Mouse (Mus musculus) monocyte, adult 5-6 weeks (primary cell): ENCODE results near the gene Zfp955a. TPM values are rescaled to one million over a fixed set of nuclear protein-coding genes. Genes with fewer than 3 reads are reported as not detected.
"Not testable (repeated sequence)": the region's sequence is repeated elsewhere in the genome, so short reads cannot be mapped to it uniquely, and the experiment has no call there.

ENCODE experiments used
- ATAC-seq: fragments of 153-309, 156-312 bp; replicated peaks from 2 replicates; pipeline ENCODE4 v1.8.0; 2017; ENCODE audit warnings: mild to moderate bottlenecking; ENCODE audit not compliant: low TSS enrichment, insufficient number of reproducible peaks, severe bottlenecking, poor library complexity, low FRiP score
- total RNA-seq: library from RNA; stranded (forward); fragments of 200-1000, 200-491, 200-594 nt; gene quantifications from 3 replicates; pipeline ENCODE4 v1.2.3, GENCODE M21; 2017

The Zfp955a gene
- 11.0 to 16.6 TPM (median 14.2 TPM) in 3 replicates for total RNA-seq

DNA sequence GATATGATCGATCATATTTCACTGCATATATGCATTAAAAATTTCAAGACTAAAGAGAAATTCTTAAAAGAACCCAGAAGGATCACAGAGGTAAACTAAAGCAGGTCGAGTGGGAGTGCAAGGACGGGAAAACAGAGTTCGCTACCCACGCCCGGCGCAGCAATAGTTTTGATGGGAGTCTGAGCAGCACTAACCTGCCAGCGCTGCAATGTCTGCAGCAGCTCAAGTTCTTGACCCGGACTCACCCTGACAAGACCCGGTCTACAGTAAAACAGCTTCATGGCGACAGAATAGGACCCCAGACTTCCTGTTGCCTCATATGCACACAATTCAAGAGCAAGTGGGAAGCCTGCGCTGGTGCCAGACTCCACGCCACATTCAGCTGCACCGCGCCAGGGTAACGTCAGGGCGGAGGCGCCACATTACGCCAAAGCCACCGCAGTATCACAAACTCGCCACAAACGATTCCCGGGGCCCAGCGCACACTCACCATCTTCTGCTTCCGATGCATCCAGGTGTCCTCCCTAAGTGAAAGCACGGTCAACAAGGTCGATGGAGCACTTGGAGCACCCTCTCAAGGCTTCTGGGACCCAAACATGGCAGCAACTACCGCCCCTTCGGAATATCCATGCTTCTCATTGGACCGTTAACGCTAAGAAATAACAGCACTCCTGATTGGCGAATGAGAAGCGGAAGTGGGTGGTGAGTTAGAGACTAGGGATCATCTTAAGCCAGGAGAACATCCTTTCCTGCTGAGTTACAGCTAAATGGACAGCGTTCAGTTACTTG, at the start of gene Zfp955a:
Gene Zfp955a (minus strand): TSS at position 616 of the 789 bp plus-strand sequence.
- ATAC-seq = peak; percentile 100

DNA sequence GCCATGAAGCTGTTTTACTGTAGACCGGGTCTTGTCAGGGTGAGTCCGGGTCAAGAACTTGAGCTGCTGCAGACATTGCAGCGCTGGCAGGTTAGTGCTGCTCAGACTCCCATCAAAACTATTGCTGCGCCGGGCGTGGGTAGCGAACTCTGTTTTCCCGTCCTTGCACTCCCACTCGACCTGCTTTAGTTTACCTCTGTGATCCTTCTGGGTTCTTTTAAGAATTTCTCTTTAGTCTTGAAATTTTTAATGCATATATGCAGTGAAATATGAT, 34.9 kb upstream of the Zfp955a start:
- ATAC-seq = not testable (repeated sequence)

GRCm38 (mm10) chr17:33289039-33289875, 34.3 kb upstream of the Zfp955a start, which contains the start of gene Zfp955b:
Gene Zfp955b (plus strand): TSS chr17:33289544.
- ATAC-seq = peak; percentile 100

GRCm38 (mm10) chr17:33268907-33269306, 14.0 kb upstream of the Zfp955a start:
- ATAC-seq = no peak

- ATAC-seq = no peak
Observed at GRCm38 (mm10) chr17:33264376-33264775, 9.4 kb upstream of the Zfp955a start, which contains the start of gene Olfr63. Gene Olfr63 (plus strand): TSS chr17:33264676.

GRCm38 (mm10) chr17:33255319-33255657, 343 bp upstream of the Zfp955a start:
- not testable (repeated sequence) for ATAC-seq

GRCm38 (mm10) chr17:33236646-33237045, 18.3 kb downstream of the Zfp955a start:
- ATAC-seq = not testable (repeated sequence)

DNA sequence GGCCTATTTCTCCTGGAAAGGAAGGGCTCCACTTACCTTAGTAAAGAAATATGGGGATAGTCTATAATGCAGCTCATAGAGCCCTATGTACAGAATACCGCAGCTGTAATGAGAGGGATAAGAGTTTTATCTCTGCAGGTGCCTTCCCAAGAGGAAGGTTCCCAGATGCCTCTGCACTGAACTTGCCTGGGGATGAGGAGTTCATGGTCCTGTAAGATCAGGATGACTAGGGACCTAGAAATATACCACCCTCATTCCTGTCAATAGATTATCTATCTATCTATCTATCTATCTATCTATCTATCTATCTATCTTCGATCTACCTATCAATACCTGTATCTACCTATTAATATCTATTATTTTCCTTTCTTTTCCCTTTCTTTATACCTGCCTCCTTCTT, 33.4 kb downstream of the Zfp955a start, which contains the start of gene Olfr1564:
Gene Olfr1564 (minus strand): TSS at position 101 of the 400 bp plus-strand sequence.
- no peak for ATAC-seq

DNA sequence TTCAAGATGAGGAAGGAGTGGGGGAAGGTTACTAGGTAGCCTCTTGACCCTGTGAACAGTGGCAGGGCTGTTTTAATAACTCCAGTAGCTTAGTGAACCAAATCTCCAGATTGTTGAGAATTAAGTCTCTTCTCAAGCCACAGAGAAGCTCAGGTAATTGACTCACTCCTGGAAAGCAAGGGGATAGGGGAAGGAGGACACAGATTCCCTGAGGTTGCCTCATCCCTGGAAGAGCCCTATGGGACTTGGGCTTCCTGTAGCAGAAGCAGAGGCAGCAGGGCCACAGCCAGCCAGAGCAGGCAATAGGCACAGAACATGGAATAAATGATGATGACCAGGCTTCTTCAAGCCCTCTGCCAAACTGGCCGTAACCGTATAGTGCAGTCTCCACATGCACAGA, 63.9 kb downstream of the Zfp955a start, which contains the start of gene Olfr239:
Gene Olfr239 (plus strand): TSS at position 301 of the 400 bp plus-strand sequence.
- not testable (repeated sequence) for ATAC-seq

Other genes with a start within 250 kb of the Zfp955a start
- 1.3 to 7.7 TPM (median 3.2 TPM) in 3 replicates for gene Zfp763, start 221.7 kb downstream of the Zfp955a start, total RNA-seq
- gene 4921501E09Rik, start 187.1 kb downstream of the Zfp955a start, total RNA-seq = not detected in 3 replicates
- 3.7 to 8.6 TPM (median 5.7 TPM) in 3 replicates for gene Zfp563, start 165.8 kb downstream of the Zfp955a start, total RNA-seq
- gene Morc2b, start 115.5 kb downstream of the Zfp955a start, total RNA-seq = not detected in 3 replicates
- not detected in 3 replicates for gene Olfr55, start 86.7 kb downstream of the Zfp955a start, total RNA-seq
- gene Olfr239, start 63.8 kb downstream of the Zfp955a start, total RNA-seq = not detected in 3 replicates
- not detected in 3 replicates for gene Olfr1564, start 33.5 kb downstream of the Zfp955a start, total RNA-seq
- not detected in 3 replicates for gene Olfr63, start 9.5 kb upstream of the Zfp955a start, total RNA-seq
- 4.2 to 10.9 TPM (median 6.7 TPM) in 3 replicates for gene Zfp955b, start 34.4 kb upstream of the Zfp955a start, total RNA-seq
- gene Zfp81, start 103.7 kb upstream of the Zfp955a start, total RNA-seq = 9.0 to 12.1 TPM (median 10.7 TPM) in 3 replicates
- 8.7 to 17.7 TPM (median 10.2 TPM) in 3 replicates for gene Zfp101, start 139.5 kb upstream of the Zfp955a start, total RNA-seq
- gene Actl9, start 177.8 kb upstream of the Zfp955a start, total RNA-seq = 1.2 TPM in 1 of 3 replicates, not detected in the others